Mouse (Mus musculus) cortical plate, adult 2 months (tissue): ENCODE results near the gene Ociad1.

Source experiments
- CTCF ChIP-seq: fragments of 200-500 bp; IDR thresholded peaks from 2 replicates; pipeline ENCODE4 v1.5.1; 2011; ENCODE audit warnings: mild to moderate bottlenecking, control low read depth, low read length; ENCODE audit not compliant: insufficient read depth; ENCODE audit errors: extremely low read depth
- POLR2A ChIP-seq: fragments of 200-500 bp; IDR thresholded peaks from 2 replicates; pipeline ENCODE4 v1.6.1; 2011; ENCODE audit warnings: mild to moderate bottlenecking, low read length, control low read depth; ENCODE audit not compliant: insufficient read depth; ENCODE audit errors: extremely low read depth

GRCm38 (mm10) chr5:73362338-73362737 is 69.8 kb downstream of the Ociad1 start:
- TF ChIP-seq CTCF, result no peak
- no peak for TF ChIP-seq POLR2A
